Mouse (Mus musculus) lung, postnatal 25 days (tissue): ENCODE results near the gene Gm5460.
A peak's percentile ranks its signal among the peaks of the same experiment; 100 is the strongest.

ENCODE experiments used
- DNase-seq: peaks from one replicate; pipeline ENCODE4 v3.0.0; 2022; ENCODE audit warnings: low spot score

Gm5460 gene

GRCm38 (mm10) chr14:34077222-34077621 lies 60.7 kb downstream of the Gm5460 start:
- DNase-seq: no peak

DNA sequence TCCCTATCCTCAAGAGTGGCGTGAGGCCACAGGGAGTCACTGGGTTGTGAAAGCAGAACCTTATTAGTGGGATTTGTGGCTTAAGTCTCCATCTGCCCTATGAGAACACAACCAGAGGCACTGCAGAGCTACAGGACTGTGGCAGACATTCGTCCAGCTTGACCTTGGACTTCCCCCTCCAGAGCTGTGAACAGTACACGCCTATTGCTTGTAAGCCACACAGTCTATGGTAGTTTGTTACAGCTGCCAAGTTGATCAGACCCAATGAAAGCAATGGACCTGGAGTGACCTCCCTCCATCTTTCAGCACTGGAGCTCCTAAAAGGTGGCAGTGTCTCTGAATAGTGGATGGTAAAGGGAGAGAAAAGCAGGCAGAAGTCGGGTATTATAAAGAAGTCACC lies 61.7 kb downstream of the Gm5460 start:
- DNase-seq: no peak

DNA sequence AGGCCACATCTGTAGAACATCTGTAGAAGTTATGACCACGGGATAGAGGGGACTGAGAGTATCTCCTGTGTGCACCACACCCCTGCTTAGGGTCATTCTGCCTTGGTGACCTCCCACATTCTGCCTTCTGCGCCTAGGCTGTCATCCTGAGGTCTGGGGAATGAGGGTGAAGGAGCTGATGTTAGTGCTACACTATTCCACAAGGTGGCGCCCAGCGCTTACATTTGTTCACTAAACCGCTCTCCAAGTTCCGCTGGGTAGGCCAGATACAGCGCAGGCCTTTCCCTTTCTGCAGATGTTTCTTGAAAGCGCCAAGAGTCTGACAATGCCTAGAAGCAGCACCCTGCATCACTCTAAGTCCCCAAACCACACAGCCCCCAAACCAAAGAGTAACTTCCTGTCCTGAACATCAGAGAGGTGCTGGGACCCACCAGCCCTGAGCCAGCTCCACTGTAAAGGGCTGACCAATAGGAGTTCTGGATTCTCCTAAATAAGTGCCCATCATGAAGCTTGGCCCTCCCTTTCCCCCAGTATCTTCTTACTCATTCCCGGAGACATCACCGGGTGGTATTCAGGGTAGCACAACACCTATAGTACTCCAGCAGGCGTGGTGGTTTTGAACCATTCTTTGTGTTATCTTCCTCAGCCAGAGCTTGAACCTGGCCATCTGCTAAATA lies 63.9 kb downstream of the Gm5460 start:
- peak; percentile 57 for DNase-seq

DNA sequence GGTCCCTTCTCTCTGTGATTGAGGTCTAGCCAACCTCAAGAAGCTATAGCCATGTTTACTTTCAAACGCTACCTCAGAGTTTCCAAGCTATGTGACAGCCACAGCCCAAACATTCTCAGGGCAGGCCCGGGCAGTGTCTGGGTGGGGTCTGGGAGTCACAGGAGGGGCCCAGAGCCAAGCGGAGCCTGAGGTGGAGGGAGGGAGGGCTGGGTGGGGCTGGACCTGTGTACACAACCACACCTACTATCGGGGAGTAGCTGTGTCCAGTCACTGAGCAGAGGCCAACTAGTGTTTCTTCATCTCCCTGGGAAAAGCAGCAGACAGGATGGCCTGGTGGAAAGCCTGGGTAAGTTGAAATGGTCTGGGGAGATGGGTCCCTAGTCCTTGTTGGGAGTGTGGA lies 69.2 kb downstream of the Gm5460 start, which contains the start of gene Anxa8:
Anxa8 (plus strand) TSS at position 251 of the 400 bp plus-strand sequence.
- DNase-seq: peak; percentile 53

GRCm38 (mm10) chr14:34086806-34087205 lies 70.2 kb downstream of the Gm5460 start:
- DNase-seq: no peak

DNA sequence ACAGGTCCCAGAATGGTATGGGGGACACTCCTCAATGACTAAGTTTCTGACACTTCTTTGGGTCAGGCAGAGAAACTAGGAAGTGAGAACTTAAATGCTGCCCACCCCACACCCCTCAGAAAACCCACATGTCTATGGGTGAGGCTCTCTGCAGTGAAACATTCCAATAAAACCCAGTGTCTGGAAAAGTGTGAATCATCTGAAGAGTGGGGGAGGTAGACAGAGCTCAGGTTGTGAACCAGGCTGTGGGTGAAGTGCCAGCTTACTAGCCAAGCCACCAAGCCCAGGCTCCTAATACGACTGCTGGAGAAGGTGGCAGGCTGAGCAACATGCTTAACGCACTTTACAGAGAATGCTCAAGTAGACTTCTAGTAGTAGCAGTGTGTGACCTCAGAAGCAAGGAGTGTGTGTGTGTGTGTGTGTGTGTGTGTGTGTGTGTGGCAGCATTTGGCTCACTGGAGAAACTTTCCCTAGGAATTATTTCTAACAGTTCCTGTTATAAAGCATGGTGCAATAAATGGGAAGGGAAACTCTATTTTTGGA lies 71.4 kb downstream of the Gm5460 start:
- no peak for DNase-seq

GRCm38 (mm10) chr14:34089796-34090195 lies 73.2 kb downstream of the Gm5460 start:
- DNase-seq: no peak

DNA sequence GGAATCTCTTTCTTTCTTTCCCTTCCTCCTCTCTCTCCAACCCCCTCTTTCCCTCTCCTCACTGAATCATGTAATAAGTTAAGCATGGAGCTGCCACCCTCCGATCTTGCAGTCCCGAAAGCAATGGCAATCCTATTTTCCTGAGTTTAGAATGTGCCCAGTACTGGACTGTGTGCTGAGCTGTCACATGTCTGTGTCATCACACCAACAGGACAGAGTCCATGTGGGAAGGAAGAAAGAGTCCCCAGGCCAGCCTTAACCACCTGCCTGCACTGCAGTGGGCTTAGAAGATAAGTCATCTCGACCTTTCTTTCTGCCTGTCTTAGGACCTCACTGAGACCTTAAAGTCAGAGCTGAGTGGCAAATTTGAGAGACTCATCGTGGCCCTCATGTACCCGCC lies 74.9 kb downstream of the Gm5460 start:
- DNase-seq: no peak

- DNase-seq: no peak
These were observed 76.3 kb downstream of the Gm5460 start for GRCm38 (mm10) chr14:34092856-34093255.

DNA sequence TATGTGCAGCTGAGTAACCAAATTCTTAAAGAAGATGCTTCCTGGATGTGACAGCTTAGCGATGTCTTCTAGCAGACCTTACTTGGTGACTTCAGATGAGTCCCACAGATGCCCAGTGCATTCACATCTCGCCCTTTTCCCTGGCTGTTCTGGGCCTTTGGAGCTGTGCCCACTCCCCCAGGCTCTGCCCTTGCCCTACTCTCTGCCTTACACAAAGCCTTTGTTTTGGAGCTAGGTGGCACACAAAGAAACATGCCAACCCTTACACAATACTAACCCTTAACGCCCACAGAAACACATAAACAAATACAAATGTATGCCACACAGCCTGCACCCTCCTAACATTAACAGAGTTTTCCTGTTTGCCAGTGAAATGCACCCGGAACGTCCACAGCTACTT lies 79.6 kb downstream of the Gm5460 start:
- no peak for DNase-seq
